Comparison of ENCODE assay signal across 34 mouse cellular contexts in the genomic region with DNA sequence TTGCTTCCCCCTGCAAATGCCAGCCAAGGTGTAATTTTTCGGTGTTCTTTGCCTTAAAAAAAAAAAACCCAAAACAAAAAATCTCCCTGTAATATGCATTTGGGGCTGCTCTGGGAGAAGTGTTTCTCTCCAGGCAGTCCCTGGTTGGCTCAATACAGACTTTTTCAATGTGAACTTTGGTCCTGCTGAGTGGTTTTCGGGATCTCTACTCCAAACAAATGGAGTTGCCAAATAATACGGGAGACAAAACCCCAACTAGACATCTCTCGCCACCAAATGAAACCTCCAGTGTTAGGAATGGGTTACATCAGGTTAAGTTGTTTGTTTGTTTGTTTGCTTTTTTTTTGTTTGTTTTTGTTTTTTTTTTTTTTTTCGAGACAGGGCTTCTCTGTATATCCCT. TPM values are rescaled to one million over a fixed set of nuclear protein-coding genes. Genes with fewer than 3 reads are reported as not detected.
"Had no signal": no experiment of that assay in that cellular context is flagged by ENCODE, and none has a peak within 500 bp of the region (broad histone marks: within the 10 kb centered on the region; RNA-seq: fewer than 3 reads in every experiment).

No protein-coding gene starts in this region.

- H3K9me3 ChIP-seq: limb, embryonic 10.5 days; limb, embryonic 12.5 days; limb, embryonic 13.5 days; limb, embryonic 15.5 days; liver, embryonic 13.5 days; liver, embryonic 15.5 days; lung, embryonic 15.5 days; megakaryocyte, embryonic 14.5 days; midbrain, embryonic 10.5 days; midbrain, embryonic 12.5 days; midbrain, embryonic 13.5 days; midbrain, embryonic 15.5 days; neural tube, embryonic 12.5 days; neural tube, embryonic 13.5 days had no signal

- H3K9ac ChIP-seq: limb, embryonic 12.5 days; limb, embryonic 13.5 days; limb, embryonic 15.5 days; liver, embryonic 13.5 days; liver, embryonic 14.5 days; liver, embryonic 15.5 days; lung, embryonic 14.5 days; lung, embryonic 15.5 days; midbrain, embryonic 12.5 days; midbrain, embryonic 13.5 days; midbrain, embryonic 15.5 days; neural tube, embryonic 12.5 days; neural tube, embryonic 13.5 days had no signal

- H3K4me3 ChIP-seq: left cerebral cortex, adult 2 months; limb, embryonic 10.5 days; limb, embryonic 12.5 days; limb, embryonic 13.5 days; limb, embryonic 15.5 days; liver, embryonic 13.5 days; liver, embryonic 15.5 days; lung, embryonic 15.5 days; megakaryocyte, embryonic 14.5 days; midbrain, embryonic 10.5 days; midbrain, embryonic 12.5 days; midbrain, embryonic 13.5 days; midbrain, embryonic 15.5 days; myocyte; neural tube, embryonic 12.5 days; neural tube, embryonic 13.5 days had no signal

- DNase-seq: left cerebral cortex, postnatal 4 days; liver, embryonic 13.5 days; lung, adult 18-20 months; lung, adult 2 months; lung, embryonic 14.5 days; lung, postnatal 10 days; lung, postnatal 14 days; lung, postnatal 36 days; lung, postnatal 4 days; midbrain, embryonic 14.5 days had no signal

- H3K4me2 ChIP-seq: limb, embryonic 12.5 days; limb, embryonic 13.5 days; limb, embryonic 15.5 days; liver, embryonic 11.5 days; liver, embryonic 13.5 days; liver, embryonic 15.5 days; lung, embryonic 14.5 days; lung, embryonic 15.5 days; midbrain, embryonic 11.5 days; midbrain, embryonic 12.5 days; midbrain, embryonic 13.5 days; midbrain, embryonic 15.5 days; neural tube, embryonic 12.5 days; neural tube, embryonic 13.5 days had no signal

- H3K4me1 ChIP-seq: liver, embryonic 13.5 days; lung, embryonic 15.5 days; midbrain, embryonic 12.5 days had no signal

- H3K27me3 ChIP-seq: limb, embryonic 12.5 days; limb, embryonic 13.5 days; limb, embryonic 15.5 days; liver, embryonic 13.5 days; liver, embryonic 15.5 days; lung, embryonic 15.5 days; midbrain, embryonic 12.5 days; midbrain, embryonic 13.5 days; midbrain, embryonic 15.5 days; neural tube, embryonic 12.5 days; neural tube, embryonic 13.5 days had no signal

- H3K36me3 ChIP-seq: limb, embryonic 10.5 days; limb, embryonic 12.5 days; limb, embryonic 13.5 days; limb, embryonic 15.5 days; liver, embryonic 13.5 days; liver, embryonic 15.5 days; lung, embryonic 15.5 days; midbrain, embryonic 10.5 days; midbrain, embryonic 12.5 days; midbrain, embryonic 13.5 days; midbrain, embryonic 15.5 days; neural tube, embryonic 12.5 days; neural tube, embryonic 13.5 days had no signal

- H3K27ac ChIP-seq: left cerebral cortex, adult 2 months; limb, embryonic 10.5 days; limb, embryonic 12.5 days; limb, embryonic 13.5 days; limb, embryonic 15.5 days; liver, embryonic 13.5 days; liver, embryonic 14.5 days; liver, embryonic 15.5 days; lung, embryonic 15.5 days; macrophage; midbrain, embryonic 10.5 days; midbrain, embryonic 12.5 days; midbrain, embryonic 15.5 days; neural tube, embryonic 12.5 days; neural tube, embryonic 13.5 days had no signal

- ATAC-seq: lung, postnatal 0 days; midbrain, embryonic 13.5 days; midbrain, embryonic 15.5 days; midbrain, embryonic 16.5 days had no signal

RNA-seq across cellular contexts. Expression of gene Rarres1, which starts 39.9 kb away (rescaled TPM):
- total RNA-seq: megakaryocyte, adult 5-6 weeks; megakaryocyte-erythroid progenitor cell, adult 5-6 weeks; monocyte, adult 5-6 weeks had no signal
- polyA plus RNA-seq: myocyte had no signal
